Mouse (Mus musculus) brain, embryonic 14.5 days (tissue): ENCODE data around the gene Gm13694.

Experiments used
- CTCF ChIP-seq: fragments of 200-500 bp; IDR thresholded peaks from 2 replicates; pipeline ENCODE4 v1.5.1; 2012; ENCODE audit warnings: inconsistent platforms, mild to moderate bottlenecking, moderate library complexity, borderline replicate concordance; ENCODE audit not compliant: insufficient read depth, insufficient read length; ENCODE audit errors: extremely low read depth
- POLR2A ChIP-seq: fragments of 200-500 bp; IDR thresholded peaks from 2 replicates; pipeline ENCODE4 v1.6.1; 2012; ENCODE audit warnings: mild to moderate bottlenecking, inconsistent platforms, borderline replicate concordance; ENCODE audit not compliant: poor library complexity, insufficient read depth, insufficient read length, severe bottlenecking; ENCODE audit errors: extremely low read depth

DNA sequence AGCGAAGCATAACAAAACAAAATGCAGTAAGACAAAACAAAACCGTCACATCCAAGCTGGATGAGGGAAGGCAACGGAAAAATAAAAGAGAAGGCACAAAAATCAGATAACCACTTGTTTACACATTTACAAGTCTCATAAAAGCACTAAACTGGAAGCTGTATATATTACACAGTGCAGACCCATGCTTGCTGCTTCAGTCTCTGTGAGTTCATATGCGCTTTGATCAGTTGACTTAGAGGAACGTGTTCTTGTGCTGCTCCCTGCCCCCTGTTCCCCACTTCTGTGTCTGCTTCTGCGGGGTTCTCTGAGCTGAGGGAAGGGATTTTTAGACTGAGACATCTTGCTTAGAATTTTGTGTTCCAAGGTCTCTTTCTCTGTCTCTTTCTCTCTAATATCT lies 35.8 kb downstream of the Gm13694 start:
- TF ChIP-seq CTCF (no peak), POLR2A (no peak)
